ENCODE assay signal across 8 mouse cellular contexts in genomic region chr7:48894152-48894551, GRCm38 (mm10). TPM values are rescaled to one million over a fixed set of nuclear protein-coding genes. Genes with fewer than 3 reads are reported as not detected.
DNase-seq lines count a peak whose midpoint lies in the region; ATAC-seq and TF ChIP-seq lines count a peak whose summit lies in the region.

No protein-coding gene starts in this region.

- intact Hi-C loops in left cerebral cortex, postnatal 36 days (cut with DNase I), result no loop called here

- no peak overlapping the region for H3K27ac ChIP-seq in kidney, embryonic 15.5 days
- H3K27ac ChIP-seq in bone marrow, adult 2 months (ENCODE audit: control insufficient read depth, insufficient read depth, low read depth, low read length, poor library complexity), result no peak overlapping the region
- no peak overlapping the region for H3K27ac ChIP-seq in intestine, embryonic 14.5 days (ENCODE audit: low read depth)

- peaks cover 3% of the 10 kb centered on the region; the same call in 1 of the 2 replicates for H3K27me3 ChIP-seq in kidney, embryonic 15.5 days
- H3K27me3 ChIP-seq in intestine, embryonic 14.5 days (replicated peaks; ENCODE audit: control insufficient read depth, insufficient read depth, low read length), result no peaks in the 10 kb centered on the region

- peaks cover 31% of the 10 kb centered on the region for H3K4me1 ChIP-seq in kidney, embryonic 15.5 days
- H3K4me1 ChIP-seq in bone marrow, adult 2 months (ENCODE audit: control insufficient read depth, insufficient read depth, low read length), result peaks cover 10% of the 10 kb centered on the region; the same call in 1 of the 2 replicates
- no peaks in the 10 kb centered on the region for H3K4me1 ChIP-seq in intestine, embryonic 14.5 days (replicated peaks; ENCODE audit: control insufficient read depth, insufficient read depth, low read length)

- H3K9me3 ChIP-seq in kidney, embryonic 15.5 days (replicated peaks), result no peaks in the 10 kb centered on the region
- no peaks in the 10 kb centered on the region for H3K9me3 ChIP-seq in intestine, embryonic 14.5 days (ENCODE audit: control insufficient read depth, low read length)

- peak; percentile 83 for TF ChIP-seq CTCF in bone marrow, adult 2 months (IDR thresholded peaks at IDR 0.05; ENCODE audit: control insufficient read depth, insufficient read depth, low read length)

- peak; percentile 71 for DNase-seq in kidney, adult 18-20 months
- DNase-seq in intestine, embryonic 14.5 days (ENCODE audit: low spot score), result peak; percentile 88
- DNase-seq in left cerebral cortex, postnatal 36 days (ENCODE audit: low spot score in 2 of 2), result peak; percentile 62 to 65
- DNase-seq in natural killer cell, adult 2 months (ENCODE audit: low spot score in 2 of 2), result peak; percentile 41 to 54
- peak; percentile 84 for DNase-seq in testis, postnatal 10 days (ENCODE audit: low spot score)

- WGBS in kidney, embryonic 15.5 days, result under 1% methylated on average over 6 of the region's 6 CpGs
- WGBS in bone marrow, adult 2 months, result 1% methylated on average over 6 of the region's 6 CpGs
- WGBS in intestine, embryonic 14.5 days, result 1% methylated on average over 6 of the region's 6 CpGs

- H3K36me3 ChIP-seq in kidney, embryonic 15.5 days, result no peaks in the 10 kb centered on the region
- H3K36me3 ChIP-seq in intestine, embryonic 14.5 days (ENCODE audit: control insufficient read depth, insufficient read depth, low read length), result no peaks in the 10 kb centered on the region

- no peak for TF ChIP-seq POLR2A in bone marrow, adult 2 months (IDR thresholded peaks at IDR 0.05; ENCODE audit: borderline replicate concordance, control insufficient read depth, low read depth, low read length)

- H3K4me2 ChIP-seq in kidney, embryonic 15.5 days, result no peak overlapping the region
- no peak overlapping the region for H3K4me2 ChIP-seq in intestine, embryonic 14.5 days (ENCODE audit: low read length)

- H3K4me3 ChIP-seq in kidney, embryonic 15.5 days (replicated peaks), result no peak overlapping the region
- no peak overlapping the region for H3K4me3 ChIP-seq in bone marrow, adult 2 months (replicated peaks; ENCODE audit: control insufficient read depth, low read depth, low read length)
- no peak overlapping the region for H3K4me3 ChIP-seq in intestine, embryonic 14.5 days (ENCODE audit: low read depth, low read length)

- no peak for ATAC-seq in kidney, embryonic 15.5 days (replicated peaks; ENCODE audit: low FRiP score)
- ATAC-seq in erythroblast, adult 5-6 weeks (replicated peaks; ENCODE audit: low FRiP score, poor library complexity, severe bottlenecking), result peak; percentile 70
- ATAC-seq in intestine, embryonic 14.5 days (replicated peaks; ENCODE audit: low FRiP score, low TSS enrichment, low read depth), result 0 out of 2 replicates have a peak, but pooled peaks have one; percentile 43

- H3K9ac ChIP-seq in kidney, embryonic 15.5 days, result no peak overlapping the region
- H3K9ac ChIP-seq in intestine, embryonic 14.5 days (ENCODE audit: low read length), result no peak overlapping the region

RNA-seq across cellular contexts. Expression of gene E2f8, which starts 12.8 kb away (rescaled TPM):
- 22.8 and 22.9 TPM in 2 replicates for polyA plus RNA-seq in kidney, embryonic 15.5 days (2015; fragmentation: Nextera tagmentation; extraction: Ambion mirVana)
- polyA plus RNA-seq in bone marrow, adult 2 months (2011; ENCODE audit: insufficient read depth, insufficient read length, low replicate concordance, missing spikeins), result 36.3 and 38.6 TPM in 2 replicates
- total RNA-seq in erythroblast, adult 5-6 weeks (2015; ENCODE audit: low replicate concordance), result 71.3 and 75.9 TPM in 2 replicates
- total RNA-seq in erythroblast, adult 5-6 weeks (2017; ENCODE audit: low replicate concordance), result 68.2 and 121 TPM in 2 replicates
- 18.8 and 21.9 TPM in 2 replicates for polyA plus RNA-seq in intestine, embryonic 14.5 days (2014; fragmentation: Nextera tagmentation; extraction: Ambion mirVana)
- under 1 TPM; 0.25 to 0.27 TPM for total RNA-seq in left cerebral cortex, postnatal 36 days (2021)

RNA-seq across cellular contexts. Expression of gene Nav2, which starts 14.4 kb away (rescaled TPM):
- polyA plus RNA-seq in kidney, embryonic 15.5 days (2015; fragmentation: Nextera tagmentation; extraction: Ambion mirVana), result 27.0 and 28.8 TPM in 2 replicates
- polyA plus RNA-seq in bone marrow, adult 2 months (2011; ENCODE audit: insufficient read depth, insufficient read length, low replicate concordance, missing spikeins), result 6.9 and 8.5 TPM in 2 replicates
- total RNA-seq in erythroblast, adult 5-6 weeks (2015; ENCODE audit: low replicate concordance), result 1.9 and 5.6 TPM in 2 replicates
- 3.9 and 4.6 TPM in 2 replicates for total RNA-seq in erythroblast, adult 5-6 weeks (2017; ENCODE audit: low replicate concordance)
- 31.5 and 32.1 TPM in 2 replicates for polyA plus RNA-seq in intestine, embryonic 14.5 days (2014; fragmentation: Nextera tagmentation; extraction: Ambion mirVana)
- total RNA-seq in left cerebral cortex, postnatal 36 days (2021), result 100 to 1,000 TPM in 1 of 2 experiments, 10 to 100 TPM in 1; 62.0 to 120 TPM

RNA-seq across cellular contexts. Expression of gene Csrp3, which starts 46.3 kb away (rescaled TPM):
- 4.9 and 11.3 TPM in 2 replicates for polyA plus RNA-seq in kidney, embryonic 15.5 days (2015; fragmentation: Nextera tagmentation; extraction: Ambion mirVana)
- polyA plus RNA-seq in bone marrow, adult 2 months (2011; ENCODE audit: insufficient read depth, insufficient read length, low replicate concordance, missing spikeins), result 3.0 and 5.3 TPM in 2 replicates
- 6.7 and 11.0 TPM in 2 replicates for total RNA-seq in erythroblast, adult 5-6 weeks (2015; ENCODE audit: low replicate concordance)
- total RNA-seq in erythroblast, adult 5-6 weeks (2017; ENCODE audit: low replicate concordance), result 3.0 TPM in 1 of 2 replicates, not detected in the other
- polyA plus RNA-seq in intestine, embryonic 14.5 days (2014; fragmentation: Nextera tagmentation; extraction: Ambion mirVana), result not detected in 2 replicates
- total RNA-seq in left cerebral cortex, postnatal 36 days (2021), result not detected
